Mouse (Mus musculus): ENCODE results near the gene Diras2. TPM values are rescaled to one million over a fixed set of nuclear protein-coding genes. Genes with fewer than 3 reads are reported as not detected.

Gene Diras2
- polyA plus RNA-seq, 1 experiment from 2014 or later = 0.40 TPM

DNA sequence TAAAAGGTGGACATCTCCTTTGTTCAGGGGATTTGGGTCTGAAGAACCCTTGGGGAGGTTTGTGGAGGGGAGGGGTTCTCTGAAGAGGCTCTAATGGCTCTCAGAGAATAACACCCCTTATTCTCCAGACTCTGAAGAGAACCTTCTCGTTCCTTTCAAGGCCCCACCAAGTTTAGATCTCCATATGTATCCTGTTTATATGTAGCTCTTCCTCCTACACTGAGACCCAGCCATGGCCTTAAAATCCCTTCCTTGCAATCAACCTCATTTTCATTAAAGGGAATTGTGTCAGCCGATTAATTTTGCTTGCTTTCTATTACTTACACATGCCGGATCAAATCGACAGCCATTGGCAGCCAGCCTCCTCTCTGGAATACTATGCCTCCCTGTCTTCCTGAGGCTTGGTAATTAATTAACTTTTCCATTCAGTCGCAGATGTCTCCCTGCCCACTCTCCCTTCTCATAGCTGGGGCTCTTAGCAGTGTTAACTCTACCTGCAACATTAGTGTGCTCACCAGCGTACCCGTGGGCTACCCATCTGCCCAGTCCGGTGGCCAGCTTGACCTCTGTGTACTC, 38.2 kb upstream of the Diras2 start:
- Histone ChIP-seq H3K36me3 (no peaks in the 10 kb centered on the region), H3K4me1 (0 out of 2 replicates have a peak, but pooled peaks cover 4% of the 10 kb centered on the region), H3K27me3 (no peaks in the 10 kb centered on the region), H3K4me3 (replicated peaks) (no peak overlapping the region), H3K9me3 (replicated peaks) (no peaks in the 10 kb centered on the region), H3K27ac (no peak overlapping the region), H3K9ac (no peak overlapping the region), H3K4me2 (no peak overlapping the region)
- WGBS = 61% methylated on average over 8 of the region's 8 CpGs
- ATAC-seq (replicated peaks; ENCODE audit: low FRiP score) = peak; percentile 49; the same call in 1 of the 2 replicates

DNA sequence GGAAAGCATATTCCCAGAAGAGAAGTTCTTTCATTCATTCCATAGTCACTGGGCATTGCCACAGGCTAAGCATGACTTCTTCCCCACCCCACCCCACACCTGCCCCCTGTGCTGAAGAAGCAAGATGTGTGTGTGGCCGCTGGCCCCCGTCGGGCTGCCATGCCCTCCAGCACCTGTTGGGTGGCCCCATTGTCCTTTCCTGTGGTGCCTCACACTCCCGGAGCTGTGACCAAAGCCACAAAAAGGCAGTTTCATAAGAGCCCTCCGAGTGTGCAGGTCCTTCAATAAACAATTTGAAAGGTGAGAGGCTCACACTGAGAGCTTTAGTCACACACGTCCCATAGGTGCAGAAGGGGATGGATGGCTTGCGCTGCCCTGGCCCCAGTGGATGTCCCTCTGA, 35.7 kb upstream of the Diras2 start:
- H3K27me3 ChIP-seq = no peaks in the 10 kb centered on the region
- H3K4me3 ChIP-seq (replicated peaks) = no peak overlapping the region
- no peak overlapping the region for H3K9ac ChIP-seq
- H3K4me1 ChIP-seq = peaks cover 10% of the 10 kb centered on the region; the same call in 1 of the 2 replicates
- no peak overlapping the region for H3K27ac ChIP-seq
- 66% methylated on average over 7 of the region's 7 CpGs for WGBS
- no peaks in the 10 kb centered on the region for H3K36me3 ChIP-seq
- no peak overlapping the region for H3K4me2 ChIP-seq
- no peaks in the 10 kb centered on the region for H3K9me3 ChIP-seq (replicated peaks)
- ATAC-seq (replicated peaks; ENCODE audit: low FRiP score) = no peak

DNA sequence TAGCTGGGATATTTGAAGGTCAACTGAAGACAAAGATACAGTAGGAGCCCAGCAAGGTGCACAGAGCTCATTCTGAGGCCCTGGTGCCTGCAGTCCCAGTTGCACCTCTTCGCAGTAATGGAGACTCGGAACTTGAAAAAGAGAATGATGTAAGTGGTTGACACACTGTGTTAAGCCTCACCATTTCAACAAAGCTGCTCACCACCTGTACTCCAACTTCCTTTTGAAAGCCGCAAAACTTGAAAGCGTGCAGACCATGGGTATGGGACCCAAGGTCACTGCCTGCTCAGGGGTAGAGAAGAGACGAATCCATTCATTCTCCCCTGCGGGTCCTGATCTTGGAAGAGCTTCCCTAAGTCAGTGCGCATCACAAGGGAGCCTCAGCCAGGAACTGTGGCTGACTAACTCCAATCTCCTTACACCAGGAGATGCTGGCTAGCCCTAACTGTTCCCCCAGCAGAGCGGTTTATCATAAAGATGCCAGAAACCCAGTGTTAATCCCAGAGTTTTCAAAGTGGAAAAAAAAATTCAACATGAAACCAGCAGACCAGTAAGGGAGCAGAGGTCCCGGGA, 35.2 kb upstream of the Diras2 start:
- Histone ChIP-seq H3K36me3 (no peaks in the 10 kb centered on the region), H3K4me1 (peaks cover 10% of the 10 kb centered on the region; the same call in 1 of the 2 replicates), H3K9me3 (replicated peaks) (no peaks in the 10 kb centered on the region), H3K4me2 (no peak overlapping the region), H3K27ac (no peak overlapping the region), H3K9ac (no peak overlapping the region), H3K4me3 (replicated peaks) (no peak overlapping the region), H3K27me3 (no peaks in the 10 kb centered on the region)
- ATAC-seq (replicated peaks; ENCODE audit: low FRiP score) = no peak
- WGBS = 88% methylated on average over 9 of the region's 9 CpGs

DNA sequence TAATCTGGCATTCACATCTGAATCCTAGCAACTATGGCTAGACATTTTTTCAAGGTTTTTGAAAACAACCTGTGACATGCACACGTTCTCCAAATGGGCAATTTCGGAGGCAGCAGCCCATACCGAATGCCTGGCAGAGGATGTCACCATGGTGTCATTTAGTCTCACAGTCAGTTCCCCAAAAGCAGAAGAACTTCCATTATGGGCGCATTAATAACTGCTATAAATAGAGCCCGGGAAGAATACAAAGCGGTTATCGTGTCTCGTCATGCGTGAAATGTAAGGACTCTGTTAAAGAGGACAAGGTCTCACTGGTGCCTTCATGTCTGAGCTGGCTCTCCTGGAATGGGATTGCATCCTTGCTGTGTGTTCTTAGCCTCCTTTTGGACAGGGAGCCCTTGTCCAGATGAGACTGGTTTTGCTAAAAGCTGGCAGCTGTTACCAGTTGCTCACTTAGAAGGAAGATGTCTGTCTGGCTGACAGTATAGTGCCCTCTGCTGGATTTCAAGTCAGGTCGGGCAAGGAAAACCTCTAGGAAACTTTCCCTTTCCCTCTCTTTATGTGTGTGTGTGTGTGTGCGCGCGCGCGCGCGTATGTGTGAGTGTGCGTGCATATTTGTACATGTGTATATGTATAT, 34.1 kb upstream of the Diras2 start:
- H3K27me3 ChIP-seq = no peaks in the 10 kb centered on the region
- no peak for ATAC-seq (replicated peaks; ENCODE audit: low FRiP score)
- H3K4me2 ChIP-seq = no peak overlapping the region
- peaks cover 17% of the 10 kb centered on the region; the same call in 1 of the 2 replicates for H3K4me1 ChIP-seq
- no peak overlapping the region for H3K27ac ChIP-seq
- H3K9me3 ChIP-seq (replicated peaks) = no peaks in the 10 kb centered on the region
- WGBS = 83% methylated on average over 18 of the region's 18 CpGs
- H3K36me3 ChIP-seq = no peaks in the 10 kb centered on the region
- no peak overlapping the region for H3K9ac ChIP-seq
- H3K4me3 ChIP-seq (replicated peaks) = no peak overlapping the region

DNA sequence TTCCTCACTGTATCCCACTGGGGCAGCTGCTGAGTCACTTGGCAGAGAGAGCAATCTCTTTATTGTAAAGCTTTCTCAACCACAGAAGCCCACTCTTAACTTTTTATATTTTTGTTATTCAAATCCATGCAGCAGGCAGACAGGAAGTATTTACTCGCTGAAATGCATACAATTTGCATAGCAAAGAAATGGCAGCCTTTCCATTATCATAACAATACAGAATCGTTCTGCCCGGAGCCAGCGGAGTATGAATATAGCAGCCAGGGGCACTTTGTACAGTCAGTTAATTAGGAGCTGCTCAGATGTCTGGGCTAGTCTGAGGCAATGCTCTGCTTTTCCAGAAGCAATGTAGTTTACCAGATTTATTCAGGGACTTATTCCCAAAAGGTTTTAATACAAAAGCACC, 31.1 kb upstream of the Diras2 start:
- WGBS = 36% methylated on average over 4 of the region's 4 CpGs
- no peaks in the 10 kb centered on the region for H3K9me3 ChIP-seq (replicated peaks)

DNA sequence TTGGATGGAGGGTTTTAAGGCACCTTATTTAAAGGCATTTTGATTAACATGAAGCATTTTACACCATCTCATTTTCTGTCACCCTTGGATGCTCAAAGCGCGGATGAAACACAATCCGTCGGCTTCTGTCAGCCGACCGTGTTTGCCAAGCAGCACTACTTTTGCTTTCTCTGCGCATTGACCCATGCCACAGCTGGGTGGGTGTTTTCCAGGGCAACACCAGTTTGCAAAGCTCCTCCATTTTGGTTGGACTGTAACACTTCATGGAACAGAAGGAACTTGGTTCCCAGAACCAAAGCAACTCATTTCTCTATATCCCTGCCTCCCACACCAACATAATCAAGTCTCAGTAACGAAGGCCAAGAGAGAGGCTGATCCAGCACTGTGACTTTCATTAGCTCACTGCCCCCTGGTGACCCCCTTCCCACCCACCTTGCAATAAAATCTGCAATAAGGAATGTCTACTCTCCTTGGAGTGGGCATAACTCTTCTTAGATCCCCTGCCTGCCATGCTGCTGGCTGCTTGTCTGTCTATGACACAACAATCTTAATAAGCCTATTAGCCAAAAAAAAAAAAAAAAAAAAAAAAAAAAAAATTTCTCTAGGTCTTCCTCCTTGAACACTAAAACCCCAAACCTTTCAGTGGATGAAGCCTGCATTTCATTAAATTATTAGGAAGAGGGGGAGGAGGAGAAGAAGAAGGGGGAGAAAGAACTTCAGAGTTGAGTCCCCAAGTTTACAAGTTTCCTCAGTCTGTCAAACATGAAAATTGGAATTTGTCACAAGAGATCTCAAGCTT, 30.5 kb upstream of the Diras2 start:
- Histone ChIP-seq H3K27ac (peak overlapping the region; percentile 33; the same call in 1 of the 2 replicates), H3K4me2 (no peak overlapping the region), H3K9ac (no peak overlapping the region), H3K4me3 (replicated peaks) (no peak overlapping the region), H3K36me3 (no peaks in the 10 kb centered on the region), H3K9me3 (replicated peaks) (no peaks in the 10 kb centered on the region), H3K4me1 (peaks cover 13% of the 10 kb centered on the region; the same call in 1 of the 2 replicates), H3K27me3 (no peaks in the 10 kb centered on the region)
- WGBS = 59% methylated on average over 8 of the region's 8 CpGs
- peak; percentile 92 for ATAC-seq (replicated peaks; ENCODE audit: low FRiP score)

More for the DNA sequence above, 31.1 kb upstream of the Diras2 start:
- Histone ChIP-seq H3K4me3 (replicated peaks) (no peak overlapping the region), H3K9ac (no peak overlapping the region), H3K27me3 (no peaks in the 10 kb centered on the region), H3K36me3 (no peaks in the 10 kb centered on the region), H3K4me2 (no peak overlapping the region), H3K4me1 (peaks cover 13% of the 10 kb centered on the region; the same call in 1 of the 2 replicates), H3K27ac (peak overlapping the region; percentile 19; the same call in 1 of the 2 replicates)
- no peak for ATAC-seq (replicated peaks; ENCODE audit: low FRiP score)

DNA sequence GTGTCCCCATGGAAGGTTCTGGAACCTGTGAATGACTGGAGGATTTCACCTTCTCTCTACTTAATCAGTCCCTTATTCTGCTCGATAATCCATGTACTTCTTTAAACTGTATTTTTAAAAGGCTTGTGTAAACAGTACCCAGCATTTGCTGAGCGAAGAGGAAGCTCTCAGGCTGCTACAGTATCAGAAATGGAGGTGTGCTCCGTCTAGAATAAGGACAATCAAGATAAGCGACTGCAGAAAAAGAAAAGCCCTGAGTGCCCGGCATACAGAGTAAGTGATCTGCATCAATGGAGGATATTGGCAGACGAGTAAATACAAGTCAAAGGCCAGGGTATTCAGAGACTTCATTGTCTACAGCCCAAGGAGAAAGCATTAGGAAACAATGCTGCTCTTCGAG, 26.3 kb upstream of the Diras2 start:
- Histone ChIP-seq H3K9me3 (replicated peaks) (no peaks in the 10 kb centered on the region), H3K4me1 (peaks cover 12% of the 10 kb centered on the region; the same call in 1 of the 2 replicates), H3K27me3 (no peaks in the 10 kb centered on the region), H3K9ac (no peak overlapping the region), H3K36me3 (no peaks in the 10 kb centered on the region), H3K27ac (no peak overlapping the region), H3K4me3 (replicated peaks) (no peak overlapping the region), H3K4me2 (no peak overlapping the region)
- ATAC-seq (replicated peaks; ENCODE audit: low FRiP score) = no peak
- 80% methylated on average over 7 of the region's 7 CpGs for WGBS

DNA sequence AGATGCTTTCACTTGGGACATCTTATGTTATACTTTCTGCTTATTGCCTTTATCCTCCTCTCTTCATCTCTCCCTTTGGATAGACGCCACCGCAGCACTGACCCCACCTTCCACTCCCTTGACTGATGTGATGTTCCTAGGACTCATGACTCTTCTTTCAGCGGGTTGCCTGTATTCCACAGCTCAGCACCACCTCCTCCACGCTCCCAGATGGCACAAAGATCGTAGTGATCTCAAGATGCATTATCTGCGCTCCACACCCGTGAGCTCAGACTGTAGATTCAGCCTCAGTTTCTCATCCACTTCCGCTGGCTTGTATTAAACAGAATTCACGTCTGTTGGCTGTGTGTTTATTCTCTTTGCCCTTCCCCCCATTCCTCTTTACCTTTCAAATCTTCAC, 23.6 kb upstream of the Diras2 start:
- H3K27ac ChIP-seq = no peak overlapping the region
- ATAC-seq (replicated peaks; ENCODE audit: low FRiP score) = no peak
- H3K4me1 ChIP-seq = no peaks in the 10 kb centered on the region
- H3K9ac ChIP-seq = no peak overlapping the region
- H3K27me3 ChIP-seq = no peaks in the 10 kb centered on the region
- H3K4me3 ChIP-seq (replicated peaks) = no peak overlapping the region
- H3K36me3 ChIP-seq = no peaks in the 10 kb centered on the region
- H3K9me3 ChIP-seq (replicated peaks) = no peaks in the 10 kb centered on the region
- WGBS = 87% methylated on average over 9 of the region's 9 CpGs
- H3K4me2 ChIP-seq = no peak overlapping the region

DNA sequence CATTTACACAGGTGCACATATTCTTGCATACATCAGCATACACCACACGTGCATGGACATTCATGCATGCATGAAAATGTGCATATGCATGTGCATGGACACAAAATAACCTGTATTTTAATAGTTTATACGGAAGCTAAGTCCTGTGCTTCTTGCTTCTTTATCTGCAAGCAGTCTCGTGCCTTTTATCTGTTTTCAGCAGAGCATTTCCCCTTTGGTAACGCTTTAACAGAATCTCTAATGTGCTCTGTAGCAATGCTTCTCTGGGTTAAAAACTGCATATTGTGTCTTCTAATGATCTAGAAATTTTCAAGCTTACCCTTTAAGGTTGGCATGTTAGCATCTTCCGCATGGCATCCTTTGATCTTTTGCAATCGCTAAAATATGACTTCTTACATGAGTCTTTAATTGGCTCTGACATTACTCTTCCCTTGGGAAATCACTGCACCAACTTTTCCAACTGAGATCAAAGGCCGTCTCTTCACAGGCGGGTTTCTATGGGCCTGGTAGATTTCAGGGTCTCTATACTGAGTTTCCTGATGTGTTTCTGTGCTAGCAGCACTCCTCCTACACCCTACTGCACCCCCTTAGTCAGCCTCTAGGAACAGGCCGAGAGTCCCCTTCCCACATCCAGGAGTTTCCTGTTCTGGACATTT, 21.9 kb upstream of the Diras2 start:
- no peak overlapping the region for H3K9ac ChIP-seq
- no peak for ATAC-seq (replicated peaks; ENCODE audit: low FRiP score)
- no peaks in the 10 kb centered on the region for H3K36me3 ChIP-seq
- H3K27me3 ChIP-seq = no peaks in the 10 kb centered on the region
- 67% methylated on average over 9 of the region's 9 CpGs for WGBS
- no peaks in the 10 kb centered on the region for H3K4me1 ChIP-seq
- H3K4me2 ChIP-seq = no peak overlapping the region
- H3K9me3 ChIP-seq (replicated peaks) = no peaks in the 10 kb centered on the region
- H3K27ac ChIP-seq = no peak overlapping the region
- H3K4me3 ChIP-seq (replicated peaks) = no peak overlapping the region

DNA sequence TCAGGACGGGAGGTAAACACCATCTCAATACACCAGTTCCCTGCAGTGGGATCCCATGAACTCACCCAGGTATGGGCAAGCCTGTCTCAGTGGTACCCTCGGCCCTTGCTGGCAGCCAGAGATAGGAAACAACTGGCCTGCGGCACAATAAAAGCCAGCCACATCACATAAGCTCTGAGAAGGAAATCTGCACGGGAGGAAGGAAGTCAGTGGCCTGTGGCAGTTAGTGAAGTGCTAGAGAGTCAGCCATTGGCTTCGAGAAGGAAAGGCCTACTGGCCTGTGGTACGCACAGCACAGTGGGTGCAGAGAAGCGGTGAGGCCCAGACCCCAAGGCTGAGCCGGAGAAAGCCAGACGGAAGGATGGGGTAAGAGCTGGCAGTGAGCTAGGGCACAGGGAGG, 20.2 kb upstream of the Diras2 start:
- no peaks in the 10 kb centered on the region for H3K4me1 ChIP-seq
- no peaks in the 10 kb centered on the region for H3K36me3 ChIP-seq
- 78% methylated on average over 9 of the region's 9 CpGs for WGBS
- H3K9me3 ChIP-seq (replicated peaks) = no peaks in the 10 kb centered on the region
- H3K27me3 ChIP-seq = no peaks in the 10 kb centered on the region
- H3K27ac ChIP-seq = no peak overlapping the region
- ATAC-seq (replicated peaks; ENCODE audit: low FRiP score) = no peak
- no peak overlapping the region for H3K4me2 ChIP-seq
- no peak overlapping the region for H3K9ac ChIP-seq
- no peak overlapping the region for H3K4me3 ChIP-seq (replicated peaks)

DNA sequence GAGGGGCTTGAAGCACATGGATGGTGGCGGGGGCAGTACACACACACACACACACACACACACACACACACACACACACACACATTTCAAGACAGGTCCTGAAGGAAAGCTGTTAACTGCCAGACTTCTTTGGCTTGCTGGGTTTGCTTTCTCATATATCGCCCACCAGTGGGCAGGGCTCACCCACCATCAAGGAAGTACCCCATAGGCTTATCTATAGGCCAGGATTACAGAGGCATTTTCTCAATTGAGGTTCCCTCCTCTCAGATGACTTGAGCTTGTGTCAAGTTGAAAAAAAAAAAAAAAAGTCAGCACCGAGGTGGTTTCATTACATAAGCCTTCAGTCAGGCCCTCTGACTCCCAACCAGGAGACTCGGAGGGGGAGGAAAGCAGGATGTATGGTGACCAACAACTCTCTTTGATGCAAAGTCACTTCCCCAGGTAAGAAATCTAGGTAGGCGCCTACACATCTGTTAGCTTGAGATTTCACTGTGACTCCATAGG, 19.7 kb upstream of the Diras2 start:
- Histone ChIP-seq H3K4me2 (no peak overlapping the region), H3K4me3 (replicated peaks) (no peak overlapping the region), H3K9ac (no peak overlapping the region), H3K27ac (no peak overlapping the region), H3K9me3 (replicated peaks) (no peaks in the 10 kb centered on the region), H3K4me1 (no peaks in the 10 kb centered on the region), H3K36me3 (no peaks in the 10 kb centered on the region), H3K27me3 (no peaks in the 10 kb centered on the region)
- 65% methylated on average over 5 of the region's 5 CpGs for WGBS
- no peak for ATAC-seq (replicated peaks; ENCODE audit: low FRiP score)

Measured in kidney, embryonic 15.5 days (tissue).